Mouse (Mus musculus) myocyte (in vitro differentiated cells): ENCODE measurements at regions not wholly inside any gene's neighbourhood (a gene's known extent, or its start where the extent isn't known, plus 50 kb on each side); places are given as distances from the start of the nearest gene placed in this dataset.

Experiments
- E2F4 ChIP-seq: IDR thresholded peaks from one replicate; pipeline ENCODE4 v1.6.1; 2011; ENCODE audit warnings: mild to moderate bottlenecking, control low read depth, moderate library complexity; ENCODE audit not compliant: insufficient read depth
- MAX ChIP-seq: IDR thresholded peaks from one replicate; pipeline ENCODE4 v1.6.1; 2011; ENCODE audit warnings: low read depth, mild to moderate bottlenecking, control low read depth
- MYOG ChIP-seq, 3 experiments: IDR thresholded peaks; one replicate each; pipeline ENCODE4 v1.6.1; 2011; ENCODE audit warnings: control low read depth in 2 of 3, low read depth in 2 of 3, mild to moderate bottlenecking in 2 of 3; ENCODE audit not compliant: insufficient read length in 2 of 3, control insufficient read depth in 1 of 3, insufficient read depth in 1 of 3
- POLR2A ChIP-seq: IDR thresholded peaks from one replicate; pipeline ENCODE4 v1.6.1; 2011; ENCODE audit warnings: low read depth, mild to moderate bottlenecking, control low read depth, moderate library complexity; ENCODE audit not compliant: insufficient read length
- POLR2AphosphoS2 ChIP-seq: IDR thresholded peaks from one replicate; pipeline ENCODE4 v1.6.1; 2011; ENCODE audit warnings: low read depth, control low read depth; ENCODE audit not compliant: insufficient read length
- TCF12 ChIP-seq: IDR thresholded peaks from one replicate; pipeline ENCODE4 v1.6.1; 2011; ENCODE audit warnings: mild to moderate bottlenecking, control low read depth; ENCODE audit not compliant: poor library complexity, insufficient read depth, severe bottlenecking
- USF1 ChIP-seq: IDR thresholded peaks from one replicate; pipeline ENCODE4 v1.6.1; 2011; ENCODE audit warnings: low read depth, mild to moderate bottlenecking, control low read depth, moderate library complexity

DNA sequence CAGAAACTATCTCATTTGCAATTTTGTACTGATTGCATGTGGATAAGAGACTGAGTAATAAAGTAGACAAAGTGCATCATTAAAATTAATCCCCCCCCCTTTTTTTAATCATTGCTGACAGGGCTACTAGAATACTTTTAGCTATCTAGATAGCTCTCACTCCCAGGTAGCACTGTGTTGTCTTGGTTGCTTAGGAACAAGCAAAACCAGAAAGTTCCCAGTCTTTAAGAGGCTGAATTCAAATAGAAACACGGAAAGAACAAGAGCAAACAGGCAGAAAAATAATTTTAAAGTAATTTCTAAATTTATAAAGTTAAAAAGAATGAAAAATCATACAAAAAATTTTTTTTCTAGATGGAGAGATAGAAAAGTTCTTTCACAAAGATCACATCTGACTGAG lies 65.0 kb upstream of the Rhobtb1 start:
- TF ChIP-seq POLR2AphosphoS2 (no peak), POLR2A (no peak), MAX (no peak), E2F4 (no peak), TCF12 (no peak), USF1 (no peak), MYOG (IDR thresholded peaks at IDR 0.05; ENCODE audit: control insufficient read depth in 1 of 3, insufficient read depth in 1 of 3, insufficient read length in 2 of 3, low read depth in 2 of 3) (no peak)
